Mouse (Mus musculus) left cerebral cortex, adult 11 months (tissue): ENCODE results near the gene Ddb1.
A peak's percentile ranks its signal among the peaks of the same experiment; 100 is the strongest.

Source experiments
- DNase-seq: peaks from one replicate; pipeline ENCODE4 v3.0.0; 2022; ENCODE audit warnings: low spot score

Gene Ddb1

DNA sequence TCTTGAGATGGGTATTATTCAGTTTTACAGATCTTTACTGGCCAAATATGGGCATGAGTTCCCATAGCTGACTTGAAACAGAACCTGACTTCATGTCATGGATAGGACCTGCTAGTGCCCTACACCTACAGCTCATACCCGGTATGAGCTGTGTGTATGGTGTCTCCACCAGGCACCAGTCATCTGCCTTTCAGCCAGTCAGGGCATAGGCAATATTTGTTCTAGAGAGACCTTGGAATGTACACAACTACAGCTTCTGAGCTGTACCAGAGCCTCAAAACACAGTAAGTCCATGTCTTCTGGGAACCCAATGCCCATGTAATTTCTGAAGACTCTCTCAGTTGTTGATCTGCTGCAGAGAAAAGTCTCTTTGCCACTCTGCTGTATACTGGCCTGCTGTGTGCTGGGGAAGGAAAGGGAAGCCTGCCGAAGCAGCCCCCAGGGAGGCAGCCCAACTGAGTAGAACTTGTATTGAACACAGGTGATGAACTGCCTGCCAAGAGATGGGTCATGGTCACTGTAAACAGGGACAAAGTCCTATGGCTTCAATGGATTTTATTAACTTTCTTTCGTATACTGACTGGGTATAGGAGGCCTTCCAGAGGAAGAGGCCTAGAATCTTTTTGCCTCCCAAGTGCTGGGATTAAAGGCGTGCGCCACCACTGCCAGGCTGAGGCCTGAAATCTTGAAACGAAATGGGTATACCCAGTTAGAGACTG, 13.3 kb upstream of the Ddb1 start:
- no peak for DNase-seq

DNA sequence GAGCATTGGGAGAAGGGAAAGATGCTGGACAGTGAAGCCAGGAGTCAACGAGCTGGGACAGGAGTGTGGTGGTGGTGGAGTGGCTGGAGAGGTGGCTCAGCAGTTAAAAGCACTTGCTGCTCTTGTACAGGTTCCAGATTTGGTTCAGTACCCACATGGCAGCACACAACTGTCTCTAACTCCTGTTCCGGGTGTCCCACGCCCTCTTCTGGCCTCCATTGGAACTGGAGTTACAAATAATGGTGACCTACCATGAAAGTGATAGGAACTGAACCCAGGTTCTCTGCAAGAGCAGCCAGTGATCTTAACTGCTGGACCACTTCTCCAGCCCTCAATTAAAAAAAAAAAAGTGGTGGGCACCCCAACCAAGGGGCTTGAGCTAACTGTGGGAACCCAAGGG, 6.9 kb upstream of the Ddb1 start:
- DNase-seq = no peak

DNA sequence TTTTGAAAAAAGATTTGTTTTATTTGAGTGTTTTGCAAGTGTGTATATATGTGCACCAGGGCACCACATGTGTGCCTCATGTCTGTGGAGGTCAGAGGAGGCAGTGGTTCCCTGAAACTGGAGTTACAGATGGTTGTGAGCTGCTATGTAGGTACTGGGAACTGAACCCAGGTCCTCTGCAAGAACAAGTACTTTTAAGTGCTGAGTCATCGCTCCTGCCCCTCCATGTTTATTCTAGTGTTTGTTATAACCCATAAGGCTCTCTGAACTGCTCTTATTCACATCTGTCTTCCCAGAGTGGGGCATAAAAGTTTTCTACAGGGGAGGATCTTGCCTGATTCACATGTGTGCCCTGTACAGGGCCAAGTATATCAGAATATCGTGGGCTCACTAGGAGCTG, 5.5 kb upstream of the Ddb1 start:
- DNase-seq = no peak

DNA sequence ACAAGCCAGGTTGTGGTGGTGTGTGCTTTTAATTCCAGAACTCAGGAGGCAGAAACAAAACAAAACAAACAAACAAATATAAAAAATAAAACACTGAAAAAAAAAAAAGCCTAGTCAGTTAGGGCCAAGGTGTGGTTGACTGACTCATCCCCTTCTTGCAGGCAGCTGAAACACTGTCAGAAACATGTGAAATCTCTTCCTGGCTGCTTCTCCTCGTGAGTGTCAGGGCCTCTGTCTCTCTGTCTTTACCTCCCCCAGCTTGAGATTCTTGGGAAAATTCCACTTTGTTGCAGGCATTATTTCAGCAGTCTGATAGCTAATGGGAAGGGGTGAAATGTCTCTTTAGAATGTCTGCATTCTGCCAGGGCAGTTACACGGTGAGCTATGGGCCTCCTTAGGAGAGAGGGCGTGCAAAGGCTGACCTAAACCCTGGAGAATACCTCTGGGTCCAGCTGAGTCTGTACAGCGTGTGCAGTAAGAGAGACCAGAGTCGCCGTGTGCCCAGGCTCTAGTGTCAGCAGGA, 2.8 kb upstream of the Ddb1 start:
- DNase-seq = no peak

- peak; percentile 78 for DNase-seq
These were observed 2.3 kb upstream of the Ddb1 start for GRCm38 (mm10) chr19:10602787-10603186.

GRCm38 (mm10) chr19:10603660-10604523, 1.2 kb upstream of the Ddb1 start:
- DNase-seq = no peak

DNA sequence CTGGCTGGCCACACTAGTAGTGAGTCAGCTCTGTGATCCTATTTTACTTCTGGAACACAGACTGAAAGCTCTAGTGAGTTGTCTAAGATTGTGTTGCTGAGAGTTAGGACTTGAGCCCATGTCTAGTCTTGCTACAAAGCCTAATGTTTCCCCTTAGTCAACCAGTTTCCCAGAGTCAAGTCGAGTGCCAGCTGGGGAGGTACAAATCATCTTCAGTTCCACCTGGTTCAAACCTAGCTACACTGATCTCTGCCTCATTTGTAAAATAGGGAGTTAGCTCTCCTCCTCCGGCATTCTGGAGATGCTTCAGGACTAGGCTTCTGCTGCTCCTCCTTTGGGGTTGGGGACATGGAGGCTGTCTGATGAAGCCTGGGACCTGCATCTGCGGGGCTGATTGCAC, 593 bp upstream of the Ddb1 start:
- no peak for DNase-seq

DNA sequence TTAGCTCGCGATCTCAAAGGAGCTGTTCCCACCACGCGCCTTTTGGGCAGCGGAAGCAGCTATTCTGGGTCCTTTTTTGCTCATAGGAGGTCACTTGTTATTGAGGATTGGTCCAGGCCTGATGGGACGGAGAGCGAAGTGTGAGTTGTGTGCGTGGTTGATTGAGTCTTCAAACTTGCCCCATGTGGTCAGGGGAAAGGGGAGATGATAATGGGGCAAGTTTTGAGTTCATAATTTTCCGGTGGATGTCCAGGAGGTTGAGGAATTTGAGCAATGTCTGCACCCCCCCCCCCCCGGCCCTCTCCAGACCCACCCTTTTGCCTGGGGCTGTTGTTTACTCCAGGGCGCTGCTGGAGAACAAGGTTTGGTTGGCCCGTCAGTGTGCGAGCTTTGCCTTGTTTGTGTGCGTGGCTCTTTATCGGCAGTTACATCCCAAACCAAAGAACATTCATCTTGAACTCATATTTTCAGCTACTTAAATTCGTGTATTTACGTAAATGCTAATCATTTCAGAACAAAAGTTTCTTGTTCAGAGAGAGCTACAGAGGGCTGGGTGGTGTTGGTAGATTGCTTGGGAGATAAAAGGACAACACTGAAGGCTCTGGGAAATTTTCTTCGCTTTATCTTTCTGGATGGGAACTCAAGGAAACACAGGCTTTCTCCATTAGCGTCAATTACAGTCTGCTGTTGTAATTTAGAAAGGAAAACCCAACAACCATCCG, 935 bp downstream of the Ddb1 start:
- no peak for DNase-seq

DNA sequence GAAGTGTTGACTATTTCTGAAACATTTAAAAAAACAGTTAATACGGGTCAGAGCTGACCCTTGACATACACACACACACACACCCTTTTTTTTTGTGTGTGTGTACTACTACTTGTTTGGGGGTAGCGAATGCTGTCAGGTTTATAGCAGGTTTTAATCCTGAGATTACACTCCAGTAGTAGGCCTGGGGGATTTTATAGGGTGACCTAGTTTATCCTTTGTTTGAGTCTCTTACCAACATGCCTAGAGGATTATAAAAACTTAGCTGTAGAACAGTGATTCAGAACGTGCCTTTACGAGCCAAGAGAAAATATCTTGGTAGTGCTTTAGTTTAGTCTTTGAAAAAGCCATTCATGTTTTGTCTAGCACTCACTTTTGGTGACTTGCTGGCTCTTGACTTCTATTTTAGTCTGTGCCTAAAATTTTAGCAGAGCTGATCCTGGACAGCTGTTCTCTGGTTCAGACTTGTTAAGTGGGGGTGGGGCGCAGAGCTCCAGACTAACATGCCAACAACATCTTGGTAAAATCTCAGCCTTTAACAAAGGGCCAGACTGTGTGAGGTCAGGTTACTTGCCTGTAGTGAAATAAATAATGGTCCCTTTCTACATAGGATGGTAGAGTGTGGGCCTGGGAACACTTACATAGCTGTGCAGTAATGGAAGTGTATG, 3.6 kb downstream of the Ddb1 start:
- no peak for DNase-seq

DNA sequence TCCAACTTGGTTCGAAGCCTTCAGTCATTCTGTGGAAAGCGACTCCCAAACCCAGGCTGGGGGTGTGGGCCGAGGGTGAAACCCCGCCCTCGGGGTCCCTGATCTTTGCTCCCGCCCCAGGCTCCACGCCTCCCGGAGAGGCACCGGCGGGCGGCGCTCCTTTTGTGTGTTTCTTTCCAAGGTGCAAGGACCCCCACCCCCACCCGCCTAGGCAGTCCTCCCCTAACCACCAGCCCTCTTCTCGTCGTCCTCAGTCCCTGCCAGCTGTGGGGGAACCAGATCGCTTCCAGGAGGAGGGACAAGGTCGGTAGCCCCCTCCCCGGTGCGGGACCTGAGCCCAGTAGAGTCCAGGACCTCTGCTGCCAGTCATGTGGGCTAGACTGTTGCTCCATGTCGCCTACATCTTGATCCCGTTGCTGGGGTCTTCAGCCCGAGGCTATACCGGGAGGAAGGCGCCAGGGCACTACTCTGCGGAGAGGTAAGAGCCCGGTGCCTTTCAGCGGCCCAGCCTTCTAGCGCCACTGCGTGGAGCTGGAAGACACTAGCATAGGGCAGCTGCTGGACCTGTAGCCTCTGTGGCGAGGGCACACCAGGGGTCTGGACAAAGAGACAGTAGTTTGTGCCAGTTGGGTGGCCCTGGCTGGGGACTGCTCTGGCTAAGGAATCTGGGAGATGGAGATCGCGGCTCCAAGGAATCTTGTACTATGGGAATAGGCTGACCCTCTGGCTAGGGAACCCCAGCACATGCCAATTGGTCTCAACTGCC, 29.2 kb downstream of the Ddb1 start, which contains the start of gene Vwce:
TSS of gene Vwce (plus strand) at position 108 of the 766 bp plus-strand sequence.
- peak; percentile 12 for DNase-seq

DNA sequence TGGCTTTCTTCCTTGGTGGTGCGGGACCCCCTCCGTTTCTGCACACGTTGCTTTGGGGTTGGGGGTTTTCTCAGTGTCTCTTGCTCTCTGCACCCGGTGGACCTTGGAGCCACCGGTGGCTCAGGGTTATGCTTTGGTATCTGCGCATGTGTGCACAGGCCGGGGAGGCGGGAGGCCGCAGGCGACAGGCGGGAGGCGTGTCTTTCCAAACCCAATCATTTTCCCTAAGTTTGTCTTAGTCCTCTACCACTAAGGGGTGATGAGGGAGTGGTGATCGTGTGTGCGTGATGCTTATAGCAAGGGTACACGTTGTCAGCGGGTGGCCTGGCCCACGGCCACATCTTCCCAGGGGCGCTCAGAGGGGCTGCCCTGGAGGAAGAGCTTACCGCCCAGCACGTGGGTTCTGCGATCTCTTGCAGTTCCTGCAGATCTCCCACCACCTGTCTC, 29.8 kb downstream of the Ddb1 start:
- DNase-seq = peak; percentile 36

DNA sequence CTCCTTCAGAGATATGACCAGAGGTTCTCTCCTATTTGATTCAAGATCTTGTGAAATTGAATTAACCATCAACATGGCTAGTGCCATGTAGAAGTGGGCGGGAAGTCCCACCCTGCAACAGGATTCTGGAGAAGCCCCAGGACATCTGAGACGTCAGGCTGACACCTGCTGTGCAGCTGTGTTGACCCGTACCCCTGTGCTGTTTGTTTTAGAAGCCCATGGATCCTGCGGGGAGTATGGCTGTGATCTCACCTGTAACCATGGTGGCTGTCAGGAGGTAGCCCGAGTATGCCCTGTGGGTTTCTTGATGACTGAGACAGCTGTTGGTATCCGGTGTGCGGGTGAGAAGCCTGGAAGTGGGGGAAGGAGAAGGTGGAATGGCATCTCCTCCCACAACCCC, 32.7 kb downstream of the Ddb1 start:
- DNase-seq = no peak

GRCm38 (mm10) chr19:10640080-10640479, 35.0 kb downstream of the Ddb1 start:
- DNase-seq = no peak

GRCm38 (mm10) chr19:10640589-10641378, 35.7 kb downstream of the Ddb1 start:
- no peak for DNase-seq

DNA sequence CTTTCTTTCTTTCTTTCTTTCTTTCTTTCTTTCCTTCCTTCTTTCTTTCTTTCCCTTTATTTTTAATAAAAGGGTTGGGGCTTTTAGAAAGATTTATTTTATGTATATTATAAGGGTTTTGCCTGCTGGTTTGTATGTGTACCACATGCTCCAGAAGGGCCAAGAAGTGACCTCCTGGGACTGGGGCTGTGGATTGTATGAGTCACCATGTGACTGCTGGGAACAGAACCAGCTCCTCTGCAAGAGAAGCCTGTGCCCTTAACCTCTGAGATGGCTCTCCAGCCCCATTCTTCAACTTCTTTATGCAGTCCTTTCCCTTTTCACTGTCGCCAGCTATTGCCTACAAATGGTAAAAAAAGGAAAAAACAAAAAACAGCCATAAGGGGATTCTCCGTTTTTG, 40.5 kb downstream of the Ddb1 start:
- DNase-seq = no peak

DNA sequence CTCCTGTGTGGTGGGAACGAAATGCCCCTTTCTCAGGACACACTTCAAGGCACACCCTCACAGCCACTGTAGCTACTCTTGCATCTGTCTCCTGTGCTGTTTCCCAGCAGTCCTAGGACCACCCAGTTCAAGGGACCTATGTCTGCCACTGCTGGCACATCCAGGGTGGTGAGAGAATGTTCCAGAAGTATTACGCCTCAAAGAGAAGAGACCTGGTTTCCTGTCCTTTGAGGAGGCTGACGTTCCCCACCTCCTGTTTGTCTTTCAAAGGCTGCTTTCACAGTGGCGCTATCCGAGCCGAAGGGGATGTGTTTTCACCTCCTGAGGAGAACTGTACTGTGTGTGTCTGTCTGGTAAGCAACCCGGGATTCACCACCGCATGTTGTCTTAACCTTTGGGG, 43.0 kb downstream of the Ddb1 start:
- DNase-seq = no peak

DNA sequence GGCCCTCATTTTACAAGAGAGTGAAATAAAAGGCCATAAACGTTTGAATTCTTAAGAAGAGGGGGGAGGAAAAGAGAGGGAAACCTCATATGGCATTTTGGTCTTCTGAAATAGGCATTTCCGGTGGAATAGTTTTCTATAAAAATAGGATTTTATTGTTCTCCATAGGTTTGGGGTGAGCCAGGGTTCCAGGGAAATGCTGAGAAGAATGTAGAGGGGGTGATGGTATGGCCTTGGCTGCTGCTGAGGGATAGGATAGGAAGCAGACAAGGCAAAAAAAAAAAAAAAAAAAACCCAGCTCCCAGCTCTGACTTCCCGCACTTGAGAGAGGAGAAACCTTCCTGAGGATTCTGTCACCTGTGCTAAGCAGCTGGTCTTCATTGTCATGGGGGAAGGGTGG, 50.9 kb downstream of the Ddb1 start:
- no peak for DNase-seq

DNA sequence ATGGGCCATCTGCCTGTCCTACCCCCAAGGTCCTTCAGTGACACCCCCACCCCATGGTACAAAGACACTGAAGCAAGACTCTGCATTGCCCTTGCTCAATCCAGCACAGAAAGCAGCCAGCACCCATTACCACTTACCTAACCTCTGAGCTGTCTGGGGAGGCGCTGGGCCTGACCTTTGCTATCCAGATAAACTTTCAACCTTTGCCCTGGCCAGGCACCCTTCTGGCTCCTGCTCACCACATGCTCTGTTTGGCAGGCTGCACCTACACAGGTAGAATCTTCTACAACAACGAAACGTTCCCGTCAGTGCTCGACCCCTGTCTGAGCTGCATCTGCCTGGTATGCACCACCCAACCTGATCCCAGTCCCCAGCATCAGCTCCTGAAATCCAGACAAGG, 52.6 kb downstream of the Ddb1 start:
- DNase-seq = no peak

- DNase-seq = no peak
These were observed 53.3 kb downstream of the Ddb1 start for GRCm38 (mm10) chr19:10658406-10658805.

GRCm38 (mm10) chr19:10661373-10661772, 56.2 kb downstream of the Ddb1 start:
- no peak for DNase-seq
